Mouse (Mus musculus): ENCODE results near the gene Pnmal1. TPM values are rescaled to one million over a fixed set of nuclear protein-coding genes. Genes with fewer than 3 reads are reported as not detected.
"Not testable (repeated sequence)": the region's sequence is repeated elsewhere in the genome, so short reads cannot be mapped to it uniquely, and the experiment has no call there.

The Pnmal1 gene
- polyA plus RNA-seq, 1 experiment from 2014 or later: 1.5 TPM

GRCm38 (mm10) chr7:16948923-16949458, 10.5 kb upstream of the Pnmal1 start:
- WGBS: 50% methylated on average over 8 of the region's 8 CpGs
- Histone ChIP-seq H3K36me3 (no peaks in the 10 kb centered on the region), H3K27ac (no peak overlapping the region; the same call in 1 of the 2 replicates), H3K4me3 (no peak overlapping the region), H3K9me3 (replicated peaks) (no peaks in the 10 kb centered on the region), H3K27me3 (ENCODE audit: low read depth, poor library complexity, severe bottlenecking) (peaks cover 56% of the 10 kb centered on the region), H3K4me1 (peaks cover 52% of the 10 kb centered on the region)
- DNase-seq (ENCODE audit: low spot score): no peak

GRCm38 (mm10) chr7:16949908-16950841, 9.3 kb upstream of the Pnmal1 start:
- Histone ChIP-seq H3K27me3 (ENCODE audit: low read depth, poor library complexity, severe bottlenecking) (peaks cover 49% of the 10 kb centered on the region), H3K4me1 (peaks cover 40% of the 10 kb centered on the region), H3K36me3 (no peaks in the 10 kb centered on the region), H3K4me3 (peak overlapping the region; percentile 40), H3K9me3 (replicated peaks) (no peaks in the 10 kb centered on the region), H3K27ac (peak overlapping the region; percentile 27; the same call in 1 of the 2 replicates)
- WGBS: 13% methylated on average over 29 of the region's 29 CpGs
- DNase-seq (ENCODE audit: low spot score): peak; percentile 91

- peak; percentile 86 for DNase-seq (ENCODE audit: low spot score)
Observed at GRCm38 (mm10) chr7:16950861-16951635, 8.4 kb upstream of the Pnmal1 start.

GRCm38 (mm10) chr7:16953776-16954175, 5.7 kb upstream of the Pnmal1 start:
- not testable (repeated sequence) for H3K4me3 ChIP-seq; H3K27ac ChIP-seq; DNase-seq (ENCODE audit: low spot score); H3K9me3 ChIP-seq (replicated peaks); H3K36me3 ChIP-seq; H3K4me1 ChIP-seq
- WGBS: 55% methylated on average over 2 of the region's 2 CpGs
- H3K27me3 ChIP-seq (ENCODE audit: low read depth, poor library complexity, severe bottlenecking): peaks cover 13% of the 10 kb centered on the region

More at GRCm38 (mm10) chr7:16950861-16951635, 8.4 kb upstream of the Pnmal1 start:
- Histone ChIP-seq H3K27ac (no peak overlapping the region), H3K4me3 (no peak overlapping the region), H3K27me3 (ENCODE audit: low read depth, poor library complexity, severe bottlenecking) (peaks cover 40% of the 10 kb centered on the region), H3K9me3 (replicated peaks) (no peaks in the 10 kb centered on the region), H3K4me1 (peaks cover 31% of the 10 kb centered on the region), H3K36me3 (no peaks in the 10 kb centered on the region)
- WGBS: 29% methylated on average over 18 of the region's 18 CpGs

- H3K4me3 ChIP-seq: no peak overlapping the region
- H3K27ac ChIP-seq: no peak overlapping the region
- no peak for DNase-seq (ENCODE audit: low spot score)
- peaks cover 8% of the 10 kb centered on the region for H3K4me1 ChIP-seq
- H3K36me3 ChIP-seq: no peaks in the 10 kb centered on the region
- H3K27me3 ChIP-seq (ENCODE audit: low read depth, poor library complexity, severe bottlenecking): no peaks in the 10 kb centered on the region
- no peaks in the 10 kb centered on the region for H3K9me3 ChIP-seq (replicated peaks)
- 91% methylated on average over 4 of the region's 4 CpGs for WGBS
Observed at GRCm38 (mm10) chr7:16955712-16956111, 3.8 kb upstream of the Pnmal1 start.

GRCm38 (mm10) chr7:16956410-16957265, 2.8 kb upstream of the Pnmal1 start:
- 78% methylated on average over 15 of the region's 15 CpGs for WGBS
- H3K27ac ChIP-seq: no peak overlapping the region
- H3K4me1 ChIP-seq: peaks cover 8% of the 10 kb centered on the region
- H3K9me3 ChIP-seq (replicated peaks): no peaks in the 10 kb centered on the region
- no peaks in the 10 kb centered on the region for H3K27me3 ChIP-seq (ENCODE audit: low read depth, poor library complexity, severe bottlenecking)
- DNase-seq (ENCODE audit: low spot score): no peak
- H3K4me3 ChIP-seq: no peak overlapping the region
- no peaks in the 10 kb centered on the region for H3K36me3 ChIP-seq

- no peak for DNase-seq (ENCODE audit: low spot score)
- Histone ChIP-seq H3K9me3 (replicated peaks) (no peaks in the 10 kb centered on the region), H3K36me3 (no peaks in the 10 kb centered on the region), H3K27me3 (ENCODE audit: low read depth, poor library complexity, severe bottlenecking) (no peaks in the 10 kb centered on the region), H3K27ac (no peak overlapping the region), H3K4me3 (no peak overlapping the region), H3K4me1 (peaks cover 8% of the 10 kb centered on the region)
- WGBS: 72% methylated on average over 5 of the region's 5 CpGs
Observed at GRCm38 (mm10) chr7:16961678-16962077, 2.2 kb downstream of the Pnmal1 start.

- no peak for DNase-seq (ENCODE audit: low spot score)
- WGBS: 86% methylated on average over 6 of the region's 6 CpGs
Observed at GRCm38 (mm10) chr7:16968414-16968813, 8.9 kb downstream of the Pnmal1 start.

GRCm38 (mm10) chr7:16971160-16971559, 11.7 kb downstream of the Pnmal1 start:
- Histone ChIP-seq H3K4me1 (no peaks in the 10 kb centered on the region), H3K4me3 (no peak overlapping the region), H3K27me3 (ENCODE audit: low read depth, poor library complexity, severe bottlenecking) (no peaks in the 10 kb centered on the region), H3K36me3 (no peaks in the 10 kb centered on the region), H3K9me3 (replicated peaks) (no peaks in the 10 kb centered on the region), H3K27ac (no peak overlapping the region)
- DNase-seq (ENCODE audit: low spot score): no peak
- 91% methylated on average over 3 of the region's 3 CpGs for WGBS

More at GRCm38 (mm10) chr7:16968414-16968813, 8.9 kb downstream of the Pnmal1 start:
- Histone ChIP-seq H3K4me3 (no peak overlapping the region), H3K9me3 (replicated peaks) (no peaks in the 10 kb centered on the region), H3K27me3 (ENCODE audit: low read depth, poor library complexity, severe bottlenecking) (no peaks in the 10 kb centered on the region), H3K36me3 (no peaks in the 10 kb centered on the region), H3K4me1 (no peaks in the 10 kb centered on the region), H3K27ac (no peak overlapping the region)

GRCm38 (mm10) chr7:16974018-16974417, 14.5 kb downstream of the Pnmal1 start:
- H3K27me3 ChIP-seq (ENCODE audit: low read depth, poor library complexity, severe bottlenecking): no peaks in the 10 kb centered on the region
- H3K4me3 ChIP-seq: no peak overlapping the region
- H3K27ac ChIP-seq: no peak overlapping the region
- no peaks in the 10 kb centered on the region for H3K9me3 ChIP-seq (replicated peaks)
- H3K36me3 ChIP-seq: no peaks in the 10 kb centered on the region
- 77% methylated on average over 6 of the region's 6 CpGs for WGBS
- DNase-seq (ENCODE audit: low spot score): no peak
- H3K4me1 ChIP-seq: no peaks in the 10 kb centered on the region

- 68% methylated on average over 8 of the region's 8 CpGs for WGBS
- H3K27ac ChIP-seq: no peak overlapping the region
- H3K27me3 ChIP-seq (ENCODE audit: low read depth, poor library complexity, severe bottlenecking): no peaks in the 10 kb centered on the region
- peaks cover 16% of the 10 kb centered on the region for H3K4me1 ChIP-seq
- no peaks in the 10 kb centered on the region for H3K36me3 ChIP-seq
- no peak for DNase-seq (ENCODE audit: low spot score)
- H3K4me3 ChIP-seq: no peak overlapping the region
- H3K9me3 ChIP-seq (replicated peaks): no peaks in the 10 kb centered on the region
Observed at GRCm38 (mm10) chr7:16976298-16976697, 16.8 kb downstream of the Pnmal1 start.

- DNase-seq (ENCODE audit: low spot score): no peak
- 82% methylated on average over 6 of the region's 6 CpGs for WGBS
- no peaks in the 10 kb centered on the region for H3K36me3 ChIP-seq
- H3K27ac ChIP-seq: no peak overlapping the region
- H3K9me3 ChIP-seq (replicated peaks): no peaks in the 10 kb centered on the region
- no peaks in the 10 kb centered on the region for H3K27me3 ChIP-seq (ENCODE audit: low read depth, poor library complexity, severe bottlenecking)
- no peak overlapping the region for H3K4me3 ChIP-seq
- peaks cover 32% of the 10 kb centered on the region for H3K4me1 ChIP-seq
Observed at GRCm38 (mm10) chr7:16978173-16978572, 18.7 kb downstream of the Pnmal1 start.

All from limb, embryonic 10.5 days (tissue).